Mouse (Mus musculus) midbrain, embryonic 14.5 days (tissue): ENCODE results near the gene Dync1li2. TPM values are rescaled to one million over a fixed set of nuclear protein-coding genes. Genes with fewer than 3 reads are reported as not detected.

Experiments
- ATAC-seq: fragments of 200-750 bp; cut with Nextera tagmentation; 2 replicates; pipeline ENCODE4 v1.8.0; 2017; ENCODE audit warnings: moderate number of reproducible peaks, moderate library complexity; ENCODE audit not compliant: low FRiP score, low TSS enrichment
- DNase-seq: peaks from one replicate; pipeline ENCODE4 v3.0.0-alpha.2; 2015
- H3K27ac ChIP-seq: fragments of 300-500 bp; sonication (generic); replicated peaks from 2 replicates; pipeline ENCODE4 v1.5.1; 2014; ENCODE audit warnings: mild to moderate bottlenecking, low read depth, low read length, moderate library complexity
- H3K27me3 ChIP-seq: fragments of 300-500 bp; sonication (generic); 2 replicates; pipeline ENCODE4 v1.6.1; 2014; ENCODE audit warnings: low read length, control low read depth, mixed read lengths; ENCODE audit not compliant: control insufficient read depth, insufficient read depth
- H3K36me3 ChIP-seq: fragments of 300-500 bp; sonication (generic); 2 replicates; pipeline ENCODE4 v1.6.1; 2014; ENCODE audit warnings: low read length, control low read depth; ENCODE audit not compliant: control insufficient read depth, insufficient read depth
- H3K4me1 ChIP-seq: fragments of 300-500 bp; sonication (generic); 2 replicates; pipeline ENCODE4 v1.6.1; 2014; ENCODE audit warnings: mild to moderate bottlenecking, antibody characterized with exemption, low read length, control low read depth; ENCODE audit not compliant: control insufficient read depth, insufficient read depth
- H3K4me2 ChIP-seq: fragments of 300-500 bp; sonication (generic); 2 replicates; pipeline ENCODE4 v1.6.1; 2014; ENCODE audit warnings: mild to moderate bottlenecking, low read length, moderate library complexity
- H3K4me3 ChIP-seq: fragments of 300-500 bp; sonication (generic); replicated peaks from 2 replicates; pipeline ENCODE4 v1.5.1; 2014; ENCODE audit warnings: low read depth, low read length
- H3K9ac ChIP-seq: fragments of 300-500 bp; sonication (generic); replicated peaks from 2 replicates; pipeline ENCODE4 v1.6.1; 2014; ENCODE audit warnings: mild to moderate bottlenecking, low read length, moderate library complexity
- H3K9me3 ChIP-seq: fragments of 300-500 bp; sonication (generic); 2 replicates; pipeline ENCODE4 v1.6.1; 2016; ENCODE audit warnings: low read length, control low read depth, mixed read lengths; ENCODE audit not compliant: control insufficient read depth
- WGBS: fragments of 180-500 bp; shearing (Covaris S2); extraction: QIAGEN DNeasy Blood & Tissue Kit; methylation state at CpG from one replicate; pipeline ENCODE4 v1.1.7; 2014; 5-methylcytosine and 5-hydroxymethylcytosine counted together
- polyA plus RNA-seq: library from polyadenylated mRNA; unstranded; fragments of >200 nt; fragmentation: Nextera tagmentation; extraction: Ambion mirVana; gene quantifications from 2 replicates; pipeline ENCODE4 v1.2.1, GENCODE M21; 2014

The Dync1li2 gene
- polyA plus RNA-seq, 1 experiment from 2014 or later, result 103 TPM

- H3K9me3 ChIP-seq, result no peaks in the 10 kb centered on the region
- DNase-seq (peak; percentile 13), ATAC-seq (no peak)
- H3K4me3 ChIP-seq, result peak overlapping the region; percentile 95
- H3K4me2 ChIP-seq, result peak overlapping the region; percentile 74
- peaks cover 14% of the 10 kb centered on the region for H3K4me1 ChIP-seq
- peak overlapping the region; percentile 97 for H3K9ac ChIP-seq
- peak overlapping the region; percentile 94; the same call in 1 of the 2 replicates for H3K27ac ChIP-seq
- WGBS, result 47% methylated on average over 7 of the region's 7 CpGs
- no peaks in the 10 kb centered on the region for H3K27me3 ChIP-seq
- H3K36me3 ChIP-seq, result peaks cover 42% of the 10 kb centered on the region
These were observed 1.2 kb downstream of the Dync1li2 start for GRCm38 (mm10) chr8:104441613-104442012.

- no peak overlapping the region for H3K4me2 ChIP-seq
- ATAC-seq (no peak), DNase-seq (no peak)
- WGBS, result 94% methylated on average over 8 of the region's 8 CpGs
- H3K27ac ChIP-seq, result no peak overlapping the region
- peaks cover 63% of the 10 kb centered on the region for H3K36me3 ChIP-seq
- H3K9me3 ChIP-seq, result no peaks in the 10 kb centered on the region
- H3K4me3 ChIP-seq, result no peak overlapping the region
- no peaks in the 10 kb centered on the region for H3K27me3 ChIP-seq
- H3K9ac ChIP-seq, result no peak overlapping the region
- peaks cover 14% of the 10 kb centered on the region for H3K4me1 ChIP-seq
These were observed 3.4 kb downstream of the Dync1li2 start for GRCm38 (mm10) chr8:104439461-104439860.

DNA sequence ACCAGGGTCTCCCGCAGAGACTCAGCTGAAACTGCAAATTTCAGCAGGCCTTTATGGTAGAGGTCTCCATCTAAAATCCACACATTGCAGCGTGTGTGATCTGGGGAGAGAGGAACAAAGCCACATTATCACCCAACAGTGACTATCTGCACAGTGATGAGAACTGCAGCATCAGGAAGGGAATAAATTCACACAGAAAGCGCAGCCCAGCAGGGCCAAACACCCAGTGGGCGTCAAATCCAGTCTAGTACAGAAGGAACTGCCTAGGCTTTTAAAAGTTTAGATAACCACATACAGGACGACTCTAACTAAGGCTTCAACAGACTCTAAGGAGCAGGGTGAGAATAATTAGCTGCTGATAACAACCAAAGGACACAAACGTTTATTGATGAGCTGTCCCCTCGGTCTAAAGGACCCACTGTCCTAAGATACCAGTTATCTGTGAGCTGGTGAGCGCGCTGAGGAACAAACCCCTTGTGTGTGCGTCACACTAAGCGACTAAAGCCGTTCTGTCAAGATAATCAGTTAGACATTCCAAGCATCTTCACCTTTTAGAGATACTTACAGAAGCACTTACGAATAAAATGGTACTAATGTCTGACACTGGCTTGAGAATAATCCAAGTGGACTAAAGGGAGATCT, 5.2 kb downstream of the Dync1li2 start:
- no peak overlapping the region for H3K4me2 ChIP-seq
- H3K9me3 ChIP-seq, result no peaks in the 10 kb centered on the region
- no peak overlapping the region for H3K4me3 ChIP-seq
- DNase-seq (no peak), ATAC-seq (no peak)
- peaks cover 14% of the 10 kb centered on the region for H3K4me1 ChIP-seq
- no peak overlapping the region for H3K9ac ChIP-seq
- peaks cover 81% of the 10 kb centered on the region for H3K36me3 ChIP-seq
- H3K27ac ChIP-seq, result no peak overlapping the region
- no peaks in the 10 kb centered on the region for H3K27me3 ChIP-seq
- 95% methylated on average over 13 of the region's 13 CpGs for WGBS

- WGBS, result 92% methylated on average over 4 of the region's 4 CpGs
- H3K4me2 ChIP-seq, result no peak overlapping the region
These were observed 6.3 kb downstream of the Dync1li2 start for GRCm38 (mm10) chr8:104436591-104436990.

GRCm38 (mm10) chr8:104436038-104436437, 6.8 kb downstream of the Dync1li2 start:
- 41% methylated on average over 12 of the region's 12 CpGs for WGBS
- peak; percentile 94 for ATAC-seq

More at GRCm38 (mm10) chr8:104436591-104436990, 6.3 kb downstream of the Dync1li2 start:
- Histone ChIP-seq H3K9ac (no peak overlapping the region), H3K9me3 (no peaks in the 10 kb centered on the region), H3K4me3 (no peak overlapping the region), H3K27ac (peak overlapping the region; percentile 32; the same call in 1 of the 2 replicates), H3K27me3 (no peaks in the 10 kb centered on the region), H3K4me1 (peaks cover 12% of the 10 kb centered on the region), H3K36me3 (peaks cover 91% of the 10 kb centered on the region)
- no peak for ATAC-seq
- DNase-seq, result no peak

DNA sequence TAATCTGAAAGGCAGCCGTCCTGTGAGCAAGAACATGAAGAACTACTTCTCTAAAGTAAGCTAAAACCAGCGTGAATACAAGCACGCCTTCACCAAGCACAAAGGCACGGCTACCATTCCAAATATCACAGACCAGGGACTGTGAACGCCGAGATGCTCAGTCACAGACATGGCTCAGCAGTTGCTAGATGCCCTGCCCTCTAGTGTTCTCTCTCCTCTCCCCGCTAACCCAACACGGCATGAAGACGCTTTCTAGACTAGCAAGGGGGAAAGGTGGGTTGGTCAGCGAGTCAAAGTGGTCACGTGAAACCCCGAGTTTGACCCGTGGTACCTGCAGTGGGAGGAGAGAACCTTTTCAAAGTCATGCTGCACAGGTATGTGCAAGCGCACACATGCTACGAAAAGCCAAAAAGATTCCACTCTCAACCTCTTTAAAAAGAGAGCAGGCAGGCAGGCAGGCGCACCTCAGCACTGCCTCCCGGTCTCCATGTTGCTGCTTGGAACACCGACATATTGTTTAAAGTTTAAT, 8.0 kb downstream of the Dync1li2 start:
- Histone ChIP-seq H3K4me1 (no peaks in the 10 kb centered on the region), H3K36me3 (peaks cover 96% of the 10 kb centered on the region), H3K9ac (no peak overlapping the region), H3K27ac (no peak overlapping the region), H3K27me3 (no peaks in the 10 kb centered on the region), H3K9me3 (no peaks in the 10 kb centered on the region), H3K4me2 (no peak overlapping the region), H3K4me3 (no peak overlapping the region)
- ATAC-seq, result no peak
- WGBS, result 86% methylated on average over 18 of the region's 18 CpGs
- DNase-seq, result peak; percentile 18

More at GRCm38 (mm10) chr8:104436038-104436437, 6.8 kb downstream of the Dync1li2 start:
- peaks cover 7% of the 10 kb centered on the region for H3K4me1 ChIP-seq
- H3K27ac ChIP-seq, result no peak overlapping the region
- no peaks in the 10 kb centered on the region for H3K9me3 ChIP-seq
- peaks cover 96% of the 10 kb centered on the region for H3K36me3 ChIP-seq
- peak; percentile 93 for DNase-seq
- H3K4me3 ChIP-seq, result no peak overlapping the region
- H3K27me3 ChIP-seq, result no peaks in the 10 kb centered on the region
- no peak overlapping the region for H3K4me2 ChIP-seq
- H3K9ac ChIP-seq, result no peak overlapping the region

GRCm38 (mm10) chr8:104434275-104434674, 8.6 kb downstream of the Dync1li2 start:
- H3K9ac ChIP-seq, result no peak overlapping the region
- H3K36me3 ChIP-seq, result peaks cover 96% of the 10 kb centered on the region
- H3K4me2 ChIP-seq, result no peak overlapping the region
- 87% methylated on average over 4 of the region's 4 CpGs for WGBS
- no peaks in the 10 kb centered on the region for H3K4me1 ChIP-seq
- no peak for ATAC-seq
- no peaks in the 10 kb centered on the region for H3K9me3 ChIP-seq
- no peak overlapping the region for H3K4me3 ChIP-seq
- H3K27ac ChIP-seq, result no peak overlapping the region
- DNase-seq, result no peak
- no peaks in the 10 kb centered on the region for H3K27me3 ChIP-seq

DNA sequence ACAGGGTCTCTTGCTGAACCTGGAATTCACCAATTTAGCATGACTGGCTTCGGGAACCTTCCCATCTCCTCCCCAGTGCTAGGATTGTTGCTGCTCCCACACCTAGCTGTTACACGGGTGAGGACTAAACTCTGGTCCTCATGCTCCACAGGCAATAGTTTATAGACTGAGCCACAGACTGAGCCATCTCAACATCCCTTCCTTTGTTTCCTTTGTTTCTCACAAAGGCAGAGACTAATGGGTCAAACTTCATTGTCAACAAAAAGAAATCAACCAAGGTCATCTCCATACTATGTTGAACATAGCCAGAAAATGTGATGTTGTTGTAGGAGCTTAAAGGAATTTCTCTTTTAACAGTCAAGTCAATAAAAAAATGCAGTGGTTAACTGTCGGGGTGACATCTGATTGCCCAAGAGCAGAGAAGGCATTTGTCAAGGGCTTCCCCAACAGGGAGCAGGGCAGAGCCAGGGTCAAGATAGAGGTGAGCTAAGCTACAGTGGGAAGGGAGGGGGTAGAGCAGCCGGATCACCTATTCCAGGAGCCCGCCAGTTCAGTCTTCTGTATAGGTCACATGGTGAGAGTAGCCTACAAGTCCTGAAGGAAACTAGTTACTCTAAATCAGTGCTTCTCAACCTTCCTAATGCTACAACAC, 9.5 kb downstream of the Dync1li2 start:
- no peaks in the 10 kb centered on the region for H3K27me3 ChIP-seq
- H3K9ac ChIP-seq, result no peak overlapping the region
- H3K4me2 ChIP-seq, result no peak overlapping the region
- ATAC-seq (no peak), DNase-seq (no peak)
- H3K9me3 ChIP-seq, result no peaks in the 10 kb centered on the region
- H3K36me3 ChIP-seq, result peaks cover 96% of the 10 kb centered on the region
- 95% methylated on average over 5 of the region's 5 CpGs for WGBS
- H3K4me3 ChIP-seq, result no peak overlapping the region
- no peaks in the 10 kb centered on the region for H3K4me1 ChIP-seq
- no peak overlapping the region for H3K27ac ChIP-seq
